Mouse (Mus musculus): ENCODE data around the gene Rhov. TPM values are rescaled to one million over a fixed set of nuclear protein-coding genes. Genes with fewer than 3 reads are reported as not detected.
A peak's percentile ranks its signal among the peaks of the same experiment; 100 is the strongest.

The Rhov gene
- total RNA-seq, 2 experiments from 2014 or later = 9.8 to 11.1 TPM

- TF ChIP-seq CTCF (IDR thresholded peaks at IDR 0.05) = no peak
- no peak for DNase-seq (ENCODE audit: extremely low spot score in 1 of 2, low spot score in 2 of 2)
- Histone ChIP-seq H3K27ac (peak overlapping the region; percentile 48; the same call in 1 of the 2 replicates), H3K4me3 (no peak overlapping the region; the same call in 1 of the 2 replicates)
- intact Hi-C loops (cut with DNase I) = loop anchor here (5.0 kb wide), 1 partner anchor 221 kb away; no protein-coding TSS in a partner anchor
Observed at GRCm38 (mm10) chr2:119300819-119301493, 29.9 kb upstream of the Rhov start.

- peak; percentile 78 for TF ChIP-seq CTCF (IDR thresholded peaks at IDR 0.05)
- peak overlapping the region; percentile 48; the same call in 1 of the 2 replicates for H3K27ac ChIP-seq
- intact Hi-C loops (cut with DNase I) = loop anchor here (2.0 to 5.0 kb wide), 3 partner anchors 115 to 222 kb away; no protein-coding TSS in a partner anchor
- H3K4me3 ChIP-seq = peak overlapping the region; percentile 23; the same call in 1 of the 2 replicates
- peak in 1 of 2 experiments; percentile 47 for DNase-seq (ENCODE audit: extremely low spot score in 1 of 2, low spot score in 2 of 2)
Observed at GRCm38 (mm10) chr2:119299981-119300818, 29.1 kb upstream of the Rhov start.

GRCm38 (mm10) chr2:119298839-119299238, 27.8 kb upstream of the Rhov start:
- DNase-seq (ENCODE audit: extremely low spot score in 1 of 2, low spot score in 2 of 2) = no peak
- intact Hi-C loops (cut with DNase I) = loop anchor here (2.0 to 5.0 kb wide), 2 partner anchors 116 to 138 kb away; no protein-coding TSS in a partner anchor
- H3K4me3 ChIP-seq = no peak overlapping the region
- H3K27ac ChIP-seq = no peak overlapping the region
- TF ChIP-seq CTCF (IDR thresholded peaks at IDR 0.05) = no peak

- intact Hi-C loops (cut with DNase I) = loop anchor here (2.0 to 5.0 kb wide), 2 partner anchors 116 to 139 kb away; no protein-coding TSS in a partner anchor
- TF ChIP-seq CTCF (IDR thresholded peaks at IDR 0.05) = peak; percentile 79
- no peak overlapping the region for H3K27ac ChIP-seq
- DNase-seq (ENCODE audit: extremely low spot score in 1 of 2, low spot score in 2 of 2) = peak; percentile 48 to 61
- H3K4me3 ChIP-seq = no peak overlapping the region
Observed at GRCm38 (mm10) chr2:119298330-119298729, 27.3 kb upstream of the Rhov start.

- TF ChIP-seq CTCF (IDR thresholded peaks at IDR 0.05) = no peak
- Histone ChIP-seq H3K27ac (no peak overlapping the region), H3K4me3 (no peak overlapping the region)
- no peak for DNase-seq (ENCODE audit: extremely low spot score in 1 of 2, low spot score in 2 of 2)
- intact Hi-C loops (cut with DNase I) = loop anchor here (5.0 kb wide), 1 partner anchor 140 kb away; no protein-coding TSS in a partner anchor
Observed at GRCm38 (mm10) chr2:119297506-119297905, 26.4 kb upstream of the Rhov start.

DNA sequence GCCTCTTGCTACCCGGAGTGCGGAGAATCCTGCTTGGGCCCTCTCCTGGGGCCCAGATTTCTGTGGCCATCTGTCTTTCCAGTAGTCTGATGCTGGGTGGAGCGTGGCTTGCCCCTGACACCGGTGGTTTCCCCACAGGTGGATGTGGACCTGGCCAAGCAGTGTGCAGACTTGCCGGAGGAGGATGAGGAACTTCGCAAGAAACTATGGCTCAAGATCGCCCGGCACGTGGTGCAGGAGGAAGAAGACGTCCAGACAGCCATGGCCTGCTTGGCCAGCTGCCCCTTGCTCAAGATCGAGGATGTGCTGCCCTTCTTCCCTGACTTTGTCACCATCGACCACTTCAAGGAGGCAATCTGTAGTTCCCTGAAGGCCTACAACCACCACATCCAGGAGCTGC, 25.7 kb upstream of the Rhov start:
- no peak for TF ChIP-seq CTCF (IDR thresholded peaks at IDR 0.05)
- H3K27ac ChIP-seq = no peak overlapping the region
- no peak overlapping the region for H3K4me3 ChIP-seq
- intact Hi-C loops (cut with DNase I) = loop anchor here (5.0 kb wide), 1 partner anchor 141 kb away; no protein-coding TSS in a partner anchor
- DNase-seq (ENCODE audit: extremely low spot score in 1 of 2, low spot score in 2 of 2) = no peak

GRCm38 (mm10) chr2:119294411-119294810, 23.3 kb upstream of the Rhov start:
- no peak for TF ChIP-seq CTCF (IDR thresholded peaks at IDR 0.05)
- intact Hi-C loops (cut with DNase I) = no loop called here

GRCm38 (mm10) chr2:119293776-119294390, 22.8 kb upstream of the Rhov start:
- H3K27ac ChIP-seq = no peak overlapping the region

More at GRCm38 (mm10) chr2:119294411-119294810, 23.3 kb upstream of the Rhov start:
- no peak for DNase-seq (ENCODE audit: extremely low spot score in 1 of 2, low spot score in 2 of 2)
- no peak overlapping the region for H3K4me3 ChIP-seq
- no peak overlapping the region for H3K27ac ChIP-seq

DNA sequence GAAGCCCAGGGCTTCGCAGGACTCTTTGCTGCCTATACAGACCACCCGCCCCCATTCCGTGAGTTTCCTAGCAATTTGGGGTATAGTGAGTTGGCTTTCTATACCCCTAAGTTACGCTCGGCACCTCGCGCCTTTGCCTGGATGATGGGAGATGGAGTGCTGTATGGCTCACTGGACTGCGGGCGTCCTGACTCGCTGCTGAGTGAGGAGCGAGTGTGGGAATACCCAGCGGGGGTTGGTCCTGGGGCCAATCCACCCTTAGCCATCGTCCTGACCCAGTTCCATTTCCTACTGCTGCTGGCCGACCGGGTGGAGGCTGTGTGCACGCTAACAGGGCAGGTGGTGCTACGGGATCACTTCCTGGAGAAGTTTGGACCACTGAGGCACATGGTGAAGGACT, 22.2 kb upstream of the Rhov start:
- intact Hi-C loops (cut with DNase I) = no loop called here
- no peak overlapping the region for H3K27ac ChIP-seq

More at GRCm38 (mm10) chr2:119293776-119294390, 22.8 kb upstream of the Rhov start:
- no peak for DNase-seq (ENCODE audit: extremely low spot score in 1 of 2, low spot score in 2 of 2)
- no peak overlapping the region for H3K4me3 ChIP-seq
- intact Hi-C loops (cut with DNase I) = no loop called here
- TF ChIP-seq CTCF (IDR thresholded peaks at IDR 0.05) = no peak

GRCm38 (mm10) chr2:119292852-119293251, 21.8 kb upstream of the Rhov start:
- intact Hi-C loops (cut with DNase I) = no loop called here
- DNase-seq (ENCODE audit: extremely low spot score in 1 of 2, low spot score in 2 of 2) = no peak

More for the DNA sequence above, 22.2 kb upstream of the Rhov start:
- no peak for DNase-seq (ENCODE audit: extremely low spot score in 1 of 2, low spot score in 2 of 2)
- no peak overlapping the region for H3K4me3 ChIP-seq
- TF ChIP-seq CTCF (IDR thresholded peaks at IDR 0.05) = no peak

DNA sequence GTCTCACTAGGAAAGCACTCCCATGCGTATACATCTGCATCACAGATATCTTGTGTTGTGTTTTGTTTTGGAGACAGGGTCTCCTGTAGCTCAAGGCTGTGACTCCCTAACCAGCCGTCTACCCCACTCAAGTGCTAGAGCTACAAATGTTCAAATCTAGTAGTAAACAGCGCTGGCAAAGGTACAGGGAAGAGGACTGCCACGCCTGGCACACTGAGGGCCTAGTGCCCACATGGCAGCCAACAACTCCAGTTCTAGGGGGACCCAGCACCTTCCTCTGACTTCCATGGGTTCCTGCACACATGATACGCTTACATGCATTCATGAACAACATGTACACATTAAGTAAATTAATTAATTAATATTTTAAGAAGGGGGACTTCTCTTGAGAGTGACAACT, 21.2 kb upstream of the Rhov start:
- intact Hi-C loops (cut with DNase I) = no loop called here
- no peak for DNase-seq (ENCODE audit: extremely low spot score in 1 of 2, low spot score in 2 of 2)
- no peak for TF ChIP-seq CTCF (IDR thresholded peaks at IDR 0.05)
- H3K27ac ChIP-seq = no peak overlapping the region
- no peak overlapping the region for H3K4me3 ChIP-seq

More at GRCm38 (mm10) chr2:119292852-119293251, 21.8 kb upstream of the Rhov start:
- Histone ChIP-seq H3K4me3 (no peak overlapping the region), H3K27ac (no peak overlapping the region)
- no peak for TF ChIP-seq CTCF (IDR thresholded peaks at IDR 0.05)

All from left cerebral cortex, adult 2 months (tissue).